9 mouse cellular contexts compared by ENCODE assay signal in the genomic region with DNA sequence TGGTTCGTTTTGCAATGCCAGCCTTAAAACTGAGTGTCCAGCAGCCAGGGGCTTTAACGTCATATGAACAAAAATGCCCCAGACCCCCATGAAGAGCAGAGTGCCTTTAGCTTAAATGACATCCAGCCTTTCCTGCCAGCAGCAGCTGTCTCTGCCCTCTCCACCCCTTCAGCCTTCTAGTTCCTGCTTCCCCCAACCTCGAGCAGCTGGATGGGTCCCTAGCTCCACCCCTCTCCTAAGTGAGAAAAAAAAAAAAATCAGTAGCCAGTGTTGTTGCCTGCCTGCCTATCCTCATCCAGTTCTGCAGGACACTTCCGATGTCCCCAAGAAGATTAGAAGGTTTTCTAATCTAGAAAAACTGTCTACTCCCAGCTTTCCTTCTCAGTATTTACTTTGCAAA.
DNase-seq lines count a peak whose midpoint lies in the region; ATAC-seq and TF ChIP-seq lines count a peak whose summit lies in the region.
"Had no signal": no experiment of that assay in that cellular context is flagged by ENCODE, and none has a peak within 500 bp of the region (broad histone marks: within the 10 kb centered on the region; RNA-seq: fewer than 3 reads in every experiment).

No protein-coding gene starts in this region.

- H3K27me3 ChIP-seq in lung, embryonic 14.5 days (ENCODE audit: insufficient read depth, low read length): no peaks in the 10 kb centered on the region
- no peaks in the 10 kb centered on the region for H3K27me3 ChIP-seq in embryonic facial prominence, embryonic 12.5 days
- no peaks in the 10 kb centered on the region for H3K27me3 ChIP-seq in midbrain, embryonic 14.5 days (ENCODE audit: control insufficient read depth, insufficient read depth, low read length)

- 20% methylated on average over 4 of the region's 4 CpGs for WGBS in lung, embryonic 14.5 days
- WGBS in embryonic facial prominence, embryonic 12.5 days: 18% methylated on average over 4 of the region's 4 CpGs
- WGBS in midbrain, embryonic 14.5 days: 25% methylated on average over 4 of the region's 4 CpGs

- H3K36me3 ChIP-seq in lung, embryonic 14.5 days (ENCODE audit: insufficient read depth): no peaks in the 10 kb centered on the region
- H3K36me3 ChIP-seq in embryonic facial prominence, embryonic 12.5 days: no peaks in the 10 kb centered on the region
- no peaks in the 10 kb centered on the region; the same call in 1 of the 2 replicates for H3K36me3 ChIP-seq in midbrain, embryonic 14.5 days (ENCODE audit: control insufficient read depth, insufficient read depth, low read length)

- peak overlapping the region; percentile 13 for H3K4me2 ChIP-seq in lung, embryonic 14.5 days
- no peak overlapping the region for H3K4me2 ChIP-seq in embryonic facial prominence, embryonic 12.5 days (replicated peaks)
- H3K4me2 ChIP-seq in midbrain, embryonic 14.5 days (ENCODE audit: low read length): no peak overlapping the region

- TF ChIP-seq CTCF in lung, embryonic 14.5 days (IDR thresholded peaks at IDR 0.05; ENCODE audit: low read depth): no peak

- ATAC-seq in lung, embryonic 14.5 days (ENCODE audit: insufficient read depth): peak; percentile 20; the same call in 1 of the 2 replicates
- no peak for ATAC-seq in embryonic facial prominence, embryonic 12.5 days (ENCODE audit: insufficient number of reproducible peaks, insufficient read depth, low FRiP score, low TSS enrichment)
- no peak for ATAC-seq in midbrain, embryonic 14.5 days (ENCODE audit: low FRiP score, low TSS enrichment)
- ATAC-seq in cerebellum, adult (ENCODE audit: insufficient number of reproducible peaks, low FRiP score, low TSS enrichment): no peak

- no peaks in the 10 kb centered on the region for H3K9me3 ChIP-seq in lung, embryonic 14.5 days (ENCODE audit: low read depth, low read length)
- no peaks in the 10 kb centered on the region for H3K9me3 ChIP-seq in embryonic facial prominence, embryonic 12.5 days
- H3K9me3 ChIP-seq in midbrain, embryonic 14.5 days (ENCODE audit: control insufficient read depth, low read length): no peaks in the 10 kb centered on the region

- DNase-seq in lung, embryonic 14.5 days: peak; percentile 67
- DNase-seq in lung, postnatal 25 days (ENCODE audit: low spot score): no peak
- DNase-seq in heart, postnatal 4 days: peak; percentile 38
- no peak for DNase-seq in midbrain, embryonic 14.5 days
- no peak for DNase-seq in right cerebral cortex, postnatal 14 days
- DNase-seq in frontal cortex, adult 2 months (ENCODE audit: extremely low spot score in 1 of 2, low spot score in 1 of 2): no peak
- DNase-seq: right cerebral cortex, postnatal 25 days had no signal

- H3K4me1 ChIP-seq in lung, embryonic 14.5 days (ENCODE audit: insufficient read depth): peaks cover 43% of the 10 kb centered on the region
- H3K4me1 ChIP-seq in embryonic facial prominence, embryonic 12.5 days: peaks cover 52% of the 10 kb centered on the region
- peaks cover 52% of the 10 kb centered on the region for H3K4me1 ChIP-seq in midbrain, embryonic 14.5 days (ENCODE audit: control insufficient read depth, insufficient read depth, low read length)

- no peak overlapping the region for H3K9ac ChIP-seq in lung, embryonic 14.5 days
- H3K9ac ChIP-seq in embryonic facial prominence, embryonic 12.5 days: no peak overlapping the region
- no peak overlapping the region for H3K9ac ChIP-seq in midbrain, embryonic 14.5 days (replicated peaks; ENCODE audit: low read length)

- H3K27ac ChIP-seq in lung, embryonic 14.5 days (ENCODE audit: low read depth): peak overlapping the region; percentile 98
- peak overlapping the region; percentile 95 for H3K27ac ChIP-seq in embryonic facial prominence, embryonic 12.5 days
- H3K27ac ChIP-seq in midbrain, embryonic 14.5 days (replicated peaks; ENCODE audit: low read depth, low read length): 0 out of 2 replicates have a peak overlapping the region, but pooled peaks have one; percentile 10

- H3K4me3 ChIP-seq in lung, embryonic 14.5 days (ENCODE audit: low read depth, low read length): no peak overlapping the region
- no peak overlapping the region for H3K4me3 ChIP-seq in embryonic facial prominence, embryonic 12.5 days
- H3K4me3 ChIP-seq in midbrain, embryonic 14.5 days (replicated peaks; ENCODE audit: low read depth, low read length): no peak overlapping the region

Comparison
In these comparisons a context has a peak if more than half of its experiments do, and no peak if none do; other contexts are left out.
1. DNase-seq: peak in lung, embryonic 14.5 days (single experiment) and heart, postnatal 4 days (single experiment); none in lung, postnatal 25 days (single experiment), midbrain, embryonic 14.5 days (single experiment), right cerebral cortex, postnatal 14 days (single experiment) and frontal cortex, adult 2 months (0 of 2).
2. H3K27ac ChIP-seq: peak in every context shown above with its lines; median percentile 98 in lung, embryonic 14.5 days; 95 in embryonic facial prominence, embryonic 12.5 days; 10 in midbrain, embryonic 14.5 days.